Mouse (Mus musculus): ENCODE measurements around the gene Tyro3. TPM values are rescaled to one million over a fixed set of nuclear protein-coding genes. Genes with fewer than 3 reads are reported as not detected.

The Tyro3 gene
- polyA plus RNA-seq, 1 experiment, result 40.9 TPM

GRCm38 (mm10) chr2:119838363-119839156, 41.0 kb downstream of the Tyro3 start:
- no peak for DNase-seq (ENCODE audit: low read depth)
- TF ChIP-seq CTCF (IDR thresholded peaks at IDR 0.05; ENCODE audit: borderline replicate concordance, extremely low read depth, insufficient read depth, insufficient read length), result no peak
- no peak for TF ChIP-seq POLR2A (IDR thresholded peaks at IDR 0.05; ENCODE audit: borderline replicate concordance, extremely low read depth, insufficient read depth, insufficient read length, poor library complexity, severe bottlenecking)

GRCm38 (mm10) chr2:119840008-119840407, 42.5 kb downstream of the Tyro3 start:
- TF ChIP-seq CTCF (IDR thresholded peaks at IDR 0.05; ENCODE audit: borderline replicate concordance, extremely low read depth, insufficient read depth, insufficient read length) (no peak), POLR2A (IDR thresholded peaks at IDR 0.05; ENCODE audit: borderline replicate concordance, extremely low read depth, insufficient read depth, insufficient read length, poor library complexity, severe bottlenecking) (no peak)
- no peak for DNase-seq (ENCODE audit: low read depth)

- no peak for TF ChIP-seq POLR2A (IDR thresholded peaks at IDR 0.05; ENCODE audit: borderline replicate concordance, extremely low read depth, insufficient read depth, insufficient read length, poor library complexity, severe bottlenecking)
- DNase-seq (ENCODE audit: low read depth), result no peak
Observed at GRCm38 (mm10) chr2:119842000-119842399, 44.5 kb downstream of the Tyro3 start.

- TF ChIP-seq CTCF (IDR thresholded peaks at IDR 0.05; ENCODE audit: borderline replicate concordance, extremely low read depth, insufficient read depth, insufficient read length) (no peak), POLR2A (IDR thresholded peaks at IDR 0.05; ENCODE audit: borderline replicate concordance, extremely low read depth, insufficient read depth, insufficient read length, poor library complexity, severe bottlenecking) (no peak)
Observed at GRCm38 (mm10) chr2:119843526-119843925, 46.0 kb downstream of the Tyro3 start.

GRCm38 (mm10) chr2:119845882-119846546, 48.5 kb downstream of the Tyro3 start:
- TF ChIP-seq POLR2A (IDR thresholded peaks at IDR 0.05; ENCODE audit: borderline replicate concordance, extremely low read depth, insufficient read depth, insufficient read length, poor library complexity, severe bottlenecking) (no peak), CTCF (IDR thresholded peaks at IDR 0.05; ENCODE audit: borderline replicate concordance, extremely low read depth, insufficient read depth, insufficient read length) (no peak)
- no peak for DNase-seq (ENCODE audit: low read depth)

More at GRCm38 (mm10) chr2:119843526-119843925, 46.0 kb downstream of the Tyro3 start:
- DNase-seq (ENCODE audit: low read depth), result no peak

- TF ChIP-seq CTCF (IDR thresholded peaks at IDR 0.05; ENCODE audit: borderline replicate concordance, extremely low read depth, insufficient read depth, insufficient read length), result no peak
- TF ChIP-seq POLR2A (IDR thresholded peaks at IDR 0.05; ENCODE audit: borderline replicate concordance, extremely low read depth, insufficient read depth, insufficient read length, poor library complexity, severe bottlenecking), result no peak
Observed at GRCm38 (mm10) chr2:119846929-119847328, 49.4 kb downstream of the Tyro3 start.

GRCm38 (mm10) chr2:119853811-119854210, 56.3 kb downstream of the Tyro3 start:
- DNase-seq (ENCODE audit: low read depth), result no peak
- TF ChIP-seq CTCF (IDR thresholded peaks at IDR 0.05; ENCODE audit: borderline replicate concordance, extremely low read depth, insufficient read depth, insufficient read length) (no peak), POLR2A (IDR thresholded peaks at IDR 0.05; ENCODE audit: borderline replicate concordance, extremely low read depth, insufficient read depth, insufficient read length, poor library complexity, severe bottlenecking) (no peak)

More at GRCm38 (mm10) chr2:119846929-119847328, 49.4 kb downstream of the Tyro3 start:
- peak; percentile 10 for DNase-seq (ENCODE audit: low read depth)

GRCm38 (mm10) chr2:119855310-119855850, 57.8 kb downstream of the Tyro3 start:
- TF ChIP-seq POLR2A (IDR thresholded peaks at IDR 0.05; ENCODE audit: borderline replicate concordance, extremely low read depth, insufficient read depth, insufficient read length, poor library complexity, severe bottlenecking) (no peak), CTCF (IDR thresholded peaks at IDR 0.05; ENCODE audit: borderline replicate concordance, extremely low read depth, insufficient read depth, insufficient read length) (no peak)
- DNase-seq (ENCODE audit: low read depth), result no peak

GRCm38 (mm10) chr2:119857341-119857740, 59.8 kb downstream of the Tyro3 start:
- DNase-seq (ENCODE audit: low read depth), result no peak
- TF ChIP-seq POLR2A (IDR thresholded peaks at IDR 0.05; ENCODE audit: borderline replicate concordance, extremely low read depth, insufficient read depth, insufficient read length, poor library complexity, severe bottlenecking), result no peak
- no peak for TF ChIP-seq CTCF (IDR thresholded peaks at IDR 0.05; ENCODE audit: borderline replicate concordance, extremely low read depth, insufficient read depth, insufficient read length)

GRCm38 (mm10) chr2:119864484-119864883, 67.0 kb downstream of the Tyro3 start:
- TF ChIP-seq POLR2A (IDR thresholded peaks at IDR 0.05; ENCODE audit: borderline replicate concordance, extremely low read depth, insufficient read depth, insufficient read length, poor library complexity, severe bottlenecking) (no peak), CTCF (IDR thresholded peaks at IDR 0.05; ENCODE audit: borderline replicate concordance, extremely low read depth, insufficient read depth, insufficient read length) (no peak)
- no peak for DNase-seq (ENCODE audit: low read depth)

Other genes with a start within 250 kb of the Tyro3 start
- 14.7 and 19.5 TPM in 2 replicates for gene Nusap1, start 179.4 kb upstream of the Tyro3 start, polyA plus RNA-seq (2012; rRNA removed)
- 6.6 and 12.6 TPM in 2 replicates for gene Oip5, start 179.3 kb upstream of the Tyro3 start, polyA plus RNA-seq (2012; rRNA removed)
- gene Ndufaf1, start 134.9 kb upstream of the Tyro3 start, polyA plus RNA-seq (2012; rRNA removed), result 11.9 and 14.3 TPM in 2 replicates
- gene Rtf1, start 122.7 kb upstream of the Tyro3 start, polyA plus RNA-seq (2012; rRNA removed), result 32.2 and 47.3 TPM in 2 replicates
- 0.42 and 0.68 TPM in 2 replicates for gene Itpka, start 55.4 kb upstream of the Tyro3 start, polyA plus RNA-seq (2012; rRNA removed)
- 3.3 and 3.8 TPM in 2 replicates for gene Ltk, start 37.3 kb upstream of the Tyro3 start, polyA plus RNA-seq (2012; rRNA removed)
- 24.7 and 25.8 TPM in 2 replicates for gene Rpap1, start 10.2 kb upstream of the Tyro3 start, polyA plus RNA-seq (2012; rRNA removed)
- gene Mga, start 99.5 kb downstream of the Tyro3 start, polyA plus RNA-seq (2012; rRNA removed), result 22.7 and 31.0 TPM in 2 replicates
- gene Mapkbp1, start 175.0 kb downstream of the Tyro3 start, polyA plus RNA-seq (2012; rRNA removed), result 30.4 and 42.5 TPM in 2 replicates
- 16.6 and 23.5 TPM in 2 replicates for gene Jmjd7, start 229.8 kb downstream of the Tyro3 start, polyA plus RNA-seq (2012; rRNA removed)
- gene Gm28042, start 229.8 kb downstream of the Tyro3 start, polyA plus RNA-seq (2012; rRNA removed), result 24.3 and 29.6 TPM in 2 replicates
- 26.3 and 28.7 TPM in 2 replicates for gene Pla2g4b, start 235.7 kb downstream of the Tyro3 start, polyA plus RNA-seq (2012; rRNA removed)

All from brain, embryonic 14.5 days (tissue).